Mouse (Mus musculus): ENCODE data around the gene Pcca.
"Not testable (repeated sequence)": the region's sequence is repeated elsewhere in the genome, so short reads cannot be mapped to it uniquely, and the experiment has no call there.

DNA sequence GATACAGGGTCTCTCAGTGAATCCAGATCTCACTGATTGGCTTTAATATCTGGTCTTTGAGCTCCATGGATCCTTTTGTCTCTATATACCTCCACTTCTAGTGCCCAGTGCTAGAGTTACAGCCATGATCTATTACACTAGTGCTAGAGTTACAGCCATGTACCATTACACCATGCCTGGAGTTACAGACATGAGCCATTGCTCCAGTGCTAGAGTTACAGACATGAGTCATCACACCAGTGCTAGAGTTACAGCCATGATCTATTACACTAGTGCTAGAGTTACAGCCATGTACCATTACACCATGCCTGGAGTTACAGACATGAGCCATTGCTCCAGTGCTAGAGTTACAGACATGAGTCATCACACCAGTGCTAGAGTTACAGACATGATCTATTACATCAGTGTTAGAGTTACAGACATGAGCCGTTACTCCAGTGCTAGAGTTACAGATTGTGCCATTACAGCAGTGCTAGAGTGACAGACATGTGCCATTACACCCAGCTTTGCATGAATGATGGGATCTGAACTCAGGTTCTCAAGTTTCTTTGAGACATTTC is 26.8 kb downstream of the Pcca start:
- not testable (repeated sequence) for TF ChIP-seq CTCF (IDR thresholded peaks at IDR 0.05; ENCODE audit: extremely low read depth, insufficient read depth, insufficient read length, insufficient replicate concordance); POLR2A (IDR thresholded peaks at IDR 0.05; ENCODE audit: low read depth, low read length)
